Mouse (Mus musculus) megakaryocyte, embryonic 14.5 days (primary cell): Measurements from ENCODE around the gene Oaf.

Experiments
- FLI1 ChIP-seq: IDR thresholded peaks from 2 replicates; pipeline ENCODE4 v1.6.1; 2012; ENCODE audit warnings: low read length, inconsistent platforms, mixed read lengths
- GATA1 ChIP-seq: IDR thresholded peaks from 3 replicates; pipeline ENCODE4 v1.6.1; 2012; ENCODE audit warnings: mixed read lengths, low read length, inconsistent platforms, borderline replicate concordance

GRCm38 (mm10) chr9:43226573-43227160, 13.0 kb downstream of the Oaf start:
- TF ChIP-seq GATA1 (no peak), FLI1 (no peak)
